Mouse (Mus musculus) lung, embryonic 14.5 days (tissue): ENCODE measurements around the gene Six5. TPM values are rescaled to one million over a fixed set of nuclear protein-coding genes. Genes with fewer than 3 reads are reported as not detected.
A peak's percentile ranks its signal among the peaks of the same experiment; 100 is the strongest.

ENCODE experiments used
- ATAC-seq: fragments of 200-750 bp; cut with Nextera tagmentation; 2 replicates; pipeline ENCODE4 v1.8.0; 2017; ENCODE audit warnings: mild to moderate bottlenecking, moderate TSS enrichment, moderate library complexity; ENCODE audit not compliant: insufficient read depth
- DNase-seq: peaks from one replicate; pipeline ENCODE4 v3.0.0-alpha.2; 2015
- H3K27ac ChIP-seq: fragments of 300-500 bp; sonication (generic); 2 replicates; pipeline ENCODE4 v1.5.1; 2014; ENCODE audit warnings: low read depth, mild to moderate bottlenecking, moderate library complexity
- H3K27me3 ChIP-seq: fragments of 300-500 bp; sonication (generic); 2 replicates; pipeline ENCODE4 v1.6.1; 2014; ENCODE audit warnings: low read length, control low read depth; ENCODE audit not compliant: insufficient read depth
- H3K36me3 ChIP-seq: fragments of 300-500 bp; sonication (generic); 2 replicates; pipeline ENCODE4 v1.6.1; 2014; ENCODE audit warnings: control low read depth; ENCODE audit not compliant: insufficient read depth
- H3K4me1 ChIP-seq: fragments of 300-500 bp; sonication (generic); 2 replicates; pipeline ENCODE4 v1.6.1; 2014; ENCODE audit warnings: antibody characterized with exemption, control low read depth; ENCODE audit not compliant: insufficient read depth
- H3K4me2 ChIP-seq: fragments of 300-500 bp; sonication (generic); 2 replicates; pipeline ENCODE4 v1.6.1; 2014; ENCODE audit warnings: mild to moderate bottlenecking
- H3K4me3 ChIP-seq: fragments of 300-500 bp; sonication (generic); 2 replicates; pipeline ENCODE4 v1.5.1; 2014; ENCODE audit warnings: low read depth, low read length
- H3K9ac ChIP-seq: fragments of 300-500 bp; sonication (generic); 2 replicates; pipeline ENCODE4 v1.6.1; 2014
- H3K9me3 ChIP-seq: fragments of 300-500 bp; sonication (generic); 2 replicates; pipeline ENCODE4 v1.6.1; 2016; ENCODE audit warnings: low read depth, low read length, control low read depth
- CTCF ChIP-seq: IDR thresholded peaks from 2 replicates; pipeline ENCODE4 v1.5.1; 2016; ENCODE audit warnings: antibody characterized with exemption, low read depth
- WGBS: fragments of 180-500 bp; shearing (Covaris S2); extraction: QIAGEN DNeasy Blood & Tissue Kit; methylation state at CpG from one replicate; pipeline ENCODE4 v1.1.7; 2014; 5-methylcytosine and 5-hydroxymethylcytosine counted together
- polyA plus RNA-seq: library from polyadenylated mRNA; unstranded; fragments of >200 nt; fragmentation: Nextera tagmentation; extraction: Ambion mirVana; gene quantifications from 2 replicates; pipeline ENCODE4 v1.2.1, GENCODE M21; 2014

The Six5 gene
- polyA plus RNA-seq: 11.6 and 12.7 TPM in 2 replicates

DNA sequence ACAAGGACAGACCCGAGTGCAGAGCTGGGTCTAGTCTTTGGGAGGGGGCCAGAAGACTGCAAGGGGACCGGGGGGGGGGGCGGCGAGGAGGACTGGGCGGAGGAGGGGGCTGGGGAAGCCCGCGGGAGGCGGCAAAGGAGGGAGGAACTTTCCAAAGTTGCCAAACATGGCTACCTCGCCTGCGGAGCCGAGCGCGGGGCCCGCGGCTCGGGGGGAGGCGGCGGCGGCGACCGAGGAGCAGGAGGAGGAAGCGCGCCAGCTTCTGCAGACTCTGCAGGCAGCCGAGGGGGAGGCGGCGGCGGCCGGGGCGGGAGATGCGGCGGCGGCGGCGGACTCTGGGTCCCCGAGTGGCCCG lies at the start of gene Six5:
Six5 (plus strand) TSS at position 124 of the 355 bp plus-strand sequence.
- DNase-seq (no peak), ATAC-seq (0 out of 2 replicates have a peak, but pooled peaks have one; percentile 1)
- peak within 1 kb of the TSS; percentile 97 for H3K27ac ChIP-seq
- peak within 1 kb of the TSS; percentile 91 for H3K4me2 ChIP-seq
- H3K4me3 ChIP-seq: peak within 1 kb of the TSS; percentile 77
- no peaks in the 10 kb centered on the region for H3K27me3 ChIP-seq
- no peak for TF ChIP-seq CTCF
- H3K9ac ChIP-seq: peak within 1 kb of the TSS; percentile 88
- peaks cover 31% of the 10 kb centered on the region for H3K36me3 ChIP-seq
- peaks cover 8% of the 10 kb centered on the region for H3K4me1 ChIP-seq
- H3K9me3 ChIP-seq: no peaks in the 10 kb centered on the region
- WGBS: 1% methylated on average over 25 of the region's 36 CpGs

- Histone ChIP-seq H3K9me3 (no peaks in the 10 kb centered on the region), H3K9ac (no peak overlapping the region), H3K27ac (no peak overlapping the region), H3K4me1 (no peaks in the 10 kb centered on the region), H3K36me3 (peaks cover 100% of the 10 kb centered on the region), H3K4me3 (no peak overlapping the region), H3K4me2 (no peak overlapping the region), H3K27me3 (no peaks in the 10 kb centered on the region)
- ATAC-seq (no peak), DNase-seq (no peak)
- 87% methylated on average over 6 of the region's 6 CpGs for WGBS
- no peak for TF ChIP-seq CTCF
Observed at GRCm38 (mm10) chr7:19044616-19045015, 49.8 kb upstream of the Six5 start.

- WGBS: 89% methylated on average over 11 of the region's 11 CpGs
- TF ChIP-seq CTCF: no peak
- DNase-seq: no peak
- Histone ChIP-seq H3K4me3 (no peak overlapping the region), H3K4me2 (no peak overlapping the region), H3K4me1 (no peaks in the 10 kb centered on the region), H3K27ac (no peak overlapping the region), H3K9me3 (no peaks in the 10 kb centered on the region), H3K27me3 (no peaks in the 10 kb centered on the region), H3K36me3 (peaks cover 100% of the 10 kb centered on the region), H3K9ac (no peak overlapping the region)
- no peak for ATAC-seq
Observed at GRCm38 (mm10) chr7:19046286-19047069, 47.9 kb upstream of the Six5 start.

DNA sequence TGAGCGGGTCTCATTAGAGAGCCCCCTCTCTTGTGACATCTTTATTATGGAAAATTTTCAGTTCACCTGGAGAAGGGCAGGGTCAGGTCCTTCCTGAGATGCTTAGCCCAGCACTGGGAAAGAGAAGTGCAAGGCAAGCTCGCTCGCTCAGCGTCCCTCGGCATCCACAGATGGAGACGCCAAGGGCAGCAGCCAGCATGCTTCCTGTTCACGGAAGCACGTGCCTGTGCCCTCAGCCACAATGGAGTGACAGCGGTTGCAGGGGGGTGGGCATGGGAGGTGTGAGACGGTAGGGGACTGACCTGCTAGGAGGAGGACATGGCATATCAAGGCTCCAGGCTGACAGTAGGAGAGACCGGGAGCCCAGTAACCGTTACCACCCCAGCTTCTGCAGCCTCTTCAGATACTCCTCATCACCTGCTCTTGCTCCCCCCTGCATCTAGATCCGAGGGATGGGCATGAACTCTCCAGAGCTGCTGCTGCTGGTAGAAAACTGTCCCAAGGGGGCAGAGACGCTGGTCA lies 46.3 kb upstream of the Six5 start:
- peaks cover 97% of the 10 kb centered on the region for H3K36me3 ChIP-seq
- H3K27me3 ChIP-seq: no peaks in the 10 kb centered on the region
- H3K4me3 ChIP-seq: no peak overlapping the region
- TF ChIP-seq CTCF: no peak
- no peak overlapping the region for H3K27ac ChIP-seq
- ATAC-seq: no peak
- H3K4me2 ChIP-seq: no peak overlapping the region
- 82% methylated on average over 14 of the region's 14 CpGs for WGBS
- no peak overlapping the region for H3K9ac ChIP-seq
- no peaks in the 10 kb centered on the region for H3K4me1 ChIP-seq
- no peaks in the 10 kb centered on the region for H3K9me3 ChIP-seq
- DNase-seq: no peak

GRCm38 (mm10) chr7:19049252-19049651 lies 45.1 kb upstream of the Six5 start:
- Histone ChIP-seq H3K9ac (no peak overlapping the region), H3K4me2 (no peak overlapping the region), H3K9me3 (no peaks in the 10 kb centered on the region), H3K27ac (no peak overlapping the region), H3K4me3 (no peak overlapping the region), H3K27me3 (no peaks in the 10 kb centered on the region), H3K36me3 (peaks cover 95% of the 10 kb centered on the region), H3K4me1 (no peaks in the 10 kb centered on the region)
- DNase-seq (no peak), ATAC-seq (no peak)
- no peak for TF ChIP-seq CTCF
- 92% methylated on average over 5 of the region's 5 CpGs for WGBS

- H3K9ac ChIP-seq: no peak overlapping the region
- H3K27ac ChIP-seq: no peak overlapping the region
- H3K27me3 ChIP-seq: no peaks in the 10 kb centered on the region
- WGBS: 88% methylated on average over 8 of the region's 8 CpGs
- ATAC-seq (no peak), DNase-seq (no peak)
- H3K4me1 ChIP-seq: no peaks in the 10 kb centered on the region
- TF ChIP-seq CTCF: no peak
- peaks cover 92% of the 10 kb centered on the region for H3K36me3 ChIP-seq
- H3K4me2 ChIP-seq: no peak overlapping the region
- no peak overlapping the region for H3K4me3 ChIP-seq
- H3K9me3 ChIP-seq: no peaks in the 10 kb centered on the region
Observed at GRCm38 (mm10) chr7:19050172-19050571, 44.2 kb upstream of the Six5 start.

GRCm38 (mm10) chr7:19051161-19051560 lies 43.2 kb upstream of the Six5 start:
- 56% methylated on average over 4 of the region's 4 CpGs for WGBS
- Histone ChIP-seq H3K27me3 (no peaks in the 10 kb centered on the region), H3K4me2 (no peak overlapping the region), H3K9me3 (no peaks in the 10 kb centered on the region), H3K27ac (no peak overlapping the region), H3K36me3 (peaks cover 85% of the 10 kb centered on the region), H3K9ac (no peak overlapping the region), H3K4me1 (no peaks in the 10 kb centered on the region), H3K4me3 (no peak overlapping the region)
- ATAC-seq: no peak
- no peak for TF ChIP-seq CTCF
- DNase-seq: no peak
